Mouse (Mus musculus) liver, embryonic 11.5 days (tissue): ENCODE results near the gene Grk6. TPM values are rescaled to one million over a fixed set of nuclear protein-coding genes. Genes with fewer than 3 reads are reported as not detected.
A peak's percentile ranks its signal among the peaks of the same experiment; 100 is the strongest.

Source experiments
- ATAC-seq: fragments of 200-750 bp; cut with Nextera tagmentation; replicated peaks from 2 replicates; pipeline ENCODE4 v1.8.0; 2017; ENCODE audit warnings: moderate number of reproducible peaks, mild to moderate bottlenecking, moderate TSS enrichment, moderate library complexity; ENCODE audit not compliant: low FRiP score
- DNase-seq: peaks from one replicate; pipeline ENCODE4 v3.0.0-alpha.2; 2017; ENCODE audit warnings: low spot score
- H3K27ac ChIP-seq: fragments of 300-500 bp; sonication (generic); 2 replicates; pipeline ENCODE4 v1.5.1; 2014; ENCODE audit warnings: mild to moderate bottlenecking, low read depth, low read length, control low read depth
- H3K27me3 ChIP-seq: fragments of 300-500 bp; sonication (generic); replicated peaks from 2 replicates; pipeline ENCODE4 v1.6.1; 2014; ENCODE audit warnings: low read length, mixed read lengths; ENCODE audit not compliant: control insufficient read depth, insufficient read depth
- H3K36me3 ChIP-seq: fragments of 300-500 bp; sonication (generic); 2 replicates; pipeline ENCODE4 v1.6.1; 2014; ENCODE audit warnings: mild to moderate bottlenecking, low read length, moderate library complexity, mixed read lengths; ENCODE audit not compliant: control insufficient read depth, insufficient read depth
- H3K4me1 ChIP-seq: fragments of 300-500 bp; sonication (generic); replicated peaks from 2 replicates; pipeline ENCODE4 v1.6.1; 2014; ENCODE audit warnings: low read length, mixed read lengths; ENCODE audit not compliant: control insufficient read depth, insufficient read depth
- H3K4me2 ChIP-seq: fragments of 300-500 bp; sonication (generic); 2 replicates; pipeline ENCODE4 v1.6.1; 2014; ENCODE audit warnings: mild to moderate bottlenecking, control low read depth, moderate library complexity
- H3K4me3 ChIP-seq: fragments of 300-500 bp; sonication (generic); 2 replicates; pipeline ENCODE4 v1.5.1; 2014; ENCODE audit warnings: low read depth, low read length, control low read depth
- H3K9ac ChIP-seq: fragments of 300-500 bp; sonication (generic); 2 replicates; pipeline ENCODE4 v1.6.1; 2014; ENCODE audit warnings: low read depth, low read length, control low read depth
- H3K9me3 ChIP-seq: fragments of 300-500 bp; sonication (generic); 2 replicates; pipeline ENCODE4 v1.6.1; 2016; ENCODE audit warnings: low read length, inconsistent platforms, mixed read lengths; ENCODE audit not compliant: control insufficient read depth
- WGBS: fragments of 180-500 bp; shearing (Covaris S2); extraction: QIAGEN DNeasy Blood & Tissue Kit; methylation state at CpG from one replicate; pipeline ENCODE4 v1.1.7; 2014; 5-methylcytosine and 5-hydroxymethylcytosine counted together
- polyA plus RNA-seq: library from polyadenylated mRNA; unstranded; fragments of >200 nt; fragmentation: Nextera tagmentation; extraction: Ambion mirVana; gene quantifications from 2 replicates; pipeline ENCODE4 v1.2.1, GENCODE M21; 2014

Gene Grk6
- polyA plus RNA-seq, 1 experiment from 2014 or later, result 45.8 TPM

GRCm38 (mm10) chr13:55475750-55476149 is 30.9 kb downstream of the Grk6 start:
- Histone ChIP-seq H3K9ac (no peak overlapping the region), H3K27ac (no peak overlapping the region), H3K4me2 (no peak overlapping the region), H3K9me3 (no peaks in the 10 kb centered on the region), H3K27me3 (peaks cover 37% of the 10 kb centered on the region), H3K36me3 (peaks cover 12% of the 10 kb centered on the region; the same call in 1 of the 2 replicates), H3K4me1 (peaks cover 17% of the 10 kb centered on the region), H3K4me3 (no peak overlapping the region)
- 80% methylated on average over 5 of the region's 5 CpGs for WGBS
- ATAC-seq (no peak), DNase-seq (no peak)

GRCm38 (mm10) chr13:55476256-55476655 is 31.4 kb downstream of the Grk6 start:
- 89% methylated on average over 8 of the region's 8 CpGs for WGBS
- H3K4me2 ChIP-seq, result no peak overlapping the region
- no peak overlapping the region for H3K4me3 ChIP-seq
- no peak overlapping the region for H3K9ac ChIP-seq
- ATAC-seq, result no peak
- H3K9me3 ChIP-seq, result no peaks in the 10 kb centered on the region
- no peak overlapping the region for H3K27ac ChIP-seq
- DNase-seq, result no peak
- peaks cover 13% of the 10 kb centered on the region; the same call in 1 of the 2 replicates for H3K36me3 ChIP-seq
- H3K4me1 ChIP-seq, result peaks cover 13% of the 10 kb centered on the region
- H3K27me3 ChIP-seq, result peaks cover 32% of the 10 kb centered on the region

GRCm38 (mm10) chr13:55477492-55477891 is 32.6 kb downstream of the Grk6 start:
- ATAC-seq (no peak), DNase-seq (no peak)
- Histone ChIP-seq H3K9me3 (no peaks in the 10 kb centered on the region), H3K4me2 (no peak overlapping the region), H3K4me1 (peaks cover 4% of the 10 kb centered on the region; the same call in 1 of the 2 replicates), H3K9ac (no peak overlapping the region), H3K27me3 (peaks cover 20% of the 10 kb centered on the region), H3K27ac (no peak overlapping the region), H3K36me3 (peaks cover 13% of the 10 kb centered on the region; the same call in 1 of the 2 replicates), H3K4me3 (no peak overlapping the region)
- 61% methylated on average over 16 of the region's 16 CpGs for WGBS

GRCm38 (mm10) chr13:55478036-55478435 is 33.2 kb downstream of the Grk6 start:
- DNase-seq (no peak), ATAC-seq (no peak)
- Histone ChIP-seq H3K9me3 (no peaks in the 10 kb centered on the region), H3K9ac (no peak overlapping the region), H3K4me3 (no peak overlapping the region), H3K4me1 (0 out of 2 replicates have a peak, but pooled peaks cover under 1% of the 10 kb centered on the region), H3K27me3 (peaks cover 15% of the 10 kb centered on the region), H3K4me2 (no peak overlapping the region), H3K27ac (no peak overlapping the region), H3K36me3 (peaks cover 13% of the 10 kb centered on the region; the same call in 1 of the 2 replicates)
- WGBS, result 44% methylated on average over 5 of the region's 5 CpGs

GRCm38 (mm10) chr13:55479008-55479407 is 34.1 kb downstream of the Grk6 start:
- 0 out of 2 replicates have a peak, but pooled peaks cover 5% of the 10 kb centered on the region for H3K4me1 ChIP-seq
- 48% methylated on average over 7 of the region's 7 CpGs for WGBS
- no peak for ATAC-seq
- no peak overlapping the region for H3K4me2 ChIP-seq
- no peak overlapping the region for H3K4me3 ChIP-seq
- no peak overlapping the region for H3K27ac ChIP-seq
- H3K9me3 ChIP-seq, result no peaks in the 10 kb centered on the region
- DNase-seq, result no peak
- H3K36me3 ChIP-seq, result peaks cover 13% of the 10 kb centered on the region; the same call in 1 of the 2 replicates
- H3K27me3 ChIP-seq, result peaks cover 16% of the 10 kb centered on the region
- no peak overlapping the region for H3K9ac ChIP-seq

- no peak overlapping the region for H3K9ac ChIP-seq
- ATAC-seq, result no peak
- no peaks in the 10 kb centered on the region for H3K9me3 ChIP-seq
- H3K27me3 ChIP-seq, result peaks cover 25% of the 10 kb centered on the region
- H3K4me2 ChIP-seq, result no peak overlapping the region
- H3K36me3 ChIP-seq, result peaks cover 13% of the 10 kb centered on the region; the same call in 1 of the 2 replicates
- peaks cover 9% of the 10 kb centered on the region for H3K4me1 ChIP-seq
- no peak overlapping the region for H3K27ac ChIP-seq
- no peak for DNase-seq
- H3K4me3 ChIP-seq, result no peak overlapping the region
Measured at GRCm38 (mm10) chr13:55479929-55480328, 35.1 kb downstream of the Grk6 start.

- no peak overlapping the region for H3K9ac ChIP-seq
- DNase-seq (no peak), ATAC-seq (no peak)
- H3K4me2 ChIP-seq, result no peak overlapping the region
- H3K27me3 ChIP-seq, result peaks cover 42% of the 10 kb centered on the region
- 76% methylated on average over 7 of the region's 7 CpGs for WGBS
- H3K36me3 ChIP-seq, result peaks cover 5% of the 10 kb centered on the region; the same call in 1 of the 2 replicates
- peaks cover 32% of the 10 kb centered on the region for H3K4me1 ChIP-seq
- no peak overlapping the region for H3K27ac ChIP-seq
- no peaks in the 10 kb centered on the region for H3K9me3 ChIP-seq
- no peak overlapping the region for H3K4me3 ChIP-seq
Measured at GRCm38 (mm10) chr13:55482542-55482941, 37.7 kb downstream of the Grk6 start.

- peaks cover 32% of the 10 kb centered on the region for H3K4me1 ChIP-seq
- WGBS, result 46% methylated on average over 9 of the region's 9 CpGs
- DNase-seq, result no peak
- H3K4me3 ChIP-seq, result no peak overlapping the region
- H3K36me3 ChIP-seq, result peaks cover 5% of the 10 kb centered on the region; the same call in 1 of the 2 replicates
- no peak for ATAC-seq
- H3K27ac ChIP-seq, result 0 out of 2 replicates have a peak overlapping the region, but pooled peaks have one; percentile 25
- H3K27me3 ChIP-seq, result peaks cover 48% of the 10 kb centered on the region
- no peaks in the 10 kb centered on the region for H3K9me3 ChIP-seq
- no peak overlapping the region for H3K9ac ChIP-seq
- H3K4me2 ChIP-seq, result no peak overlapping the region
Measured at GRCm38 (mm10) chr13:55483071-55483470, 38.2 kb downstream of the Grk6 start.

GRCm38 (mm10) chr13:55483593-55483992 is 38.7 kb downstream of the Grk6 start:
- Histone ChIP-seq H3K27me3 (peaks cover 52% of the 10 kb centered on the region), H3K9ac (no peak overlapping the region), H3K4me1 (peaks cover 32% of the 10 kb centered on the region), H3K4me3 (no peak overlapping the region), H3K9me3 (no peaks in the 10 kb centered on the region), H3K27ac (peak overlapping the region; percentile 25; the same call in 1 of the 2 replicates), H3K36me3 (peaks cover 5% of the 10 kb centered on the region; the same call in 1 of the 2 replicates), H3K4me2 (no peak overlapping the region)
- ATAC-seq (no peak), DNase-seq (no peak)
- WGBS, result 66% methylated on average over 15 of the region's 15 CpGs
